Mouse (Mus musculus) urinary bladder, postnatal 14 days (tissue): ENCODE measurements around the gene Mrps27.

Source experiments
- DNase-seq: peaks from one replicate; pipeline ENCODE4 v3.0.0; 2021; ENCODE audit warnings: low spot score

Mrps27 gene

DNA sequence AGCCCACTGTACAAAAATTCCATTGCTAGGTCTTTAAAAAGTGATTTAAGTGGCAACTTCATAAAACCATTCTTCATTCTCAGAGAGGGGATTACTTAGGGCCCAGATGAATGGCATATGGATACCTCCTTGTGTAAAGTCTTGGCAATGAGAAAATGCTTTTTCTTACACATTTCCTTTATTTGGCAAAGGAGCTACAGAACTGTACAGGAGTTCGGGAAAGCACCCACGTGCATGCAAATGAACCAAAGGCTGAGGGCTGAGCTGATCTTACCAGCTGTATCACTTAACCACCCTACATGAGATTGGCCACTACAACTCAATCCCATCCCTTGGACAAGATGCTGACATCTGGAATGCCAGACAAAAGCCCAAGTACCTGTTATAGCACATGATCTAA, 95.6 kb downstream of the Mrps27 start:
- DNase-seq: no peak

DNA sequence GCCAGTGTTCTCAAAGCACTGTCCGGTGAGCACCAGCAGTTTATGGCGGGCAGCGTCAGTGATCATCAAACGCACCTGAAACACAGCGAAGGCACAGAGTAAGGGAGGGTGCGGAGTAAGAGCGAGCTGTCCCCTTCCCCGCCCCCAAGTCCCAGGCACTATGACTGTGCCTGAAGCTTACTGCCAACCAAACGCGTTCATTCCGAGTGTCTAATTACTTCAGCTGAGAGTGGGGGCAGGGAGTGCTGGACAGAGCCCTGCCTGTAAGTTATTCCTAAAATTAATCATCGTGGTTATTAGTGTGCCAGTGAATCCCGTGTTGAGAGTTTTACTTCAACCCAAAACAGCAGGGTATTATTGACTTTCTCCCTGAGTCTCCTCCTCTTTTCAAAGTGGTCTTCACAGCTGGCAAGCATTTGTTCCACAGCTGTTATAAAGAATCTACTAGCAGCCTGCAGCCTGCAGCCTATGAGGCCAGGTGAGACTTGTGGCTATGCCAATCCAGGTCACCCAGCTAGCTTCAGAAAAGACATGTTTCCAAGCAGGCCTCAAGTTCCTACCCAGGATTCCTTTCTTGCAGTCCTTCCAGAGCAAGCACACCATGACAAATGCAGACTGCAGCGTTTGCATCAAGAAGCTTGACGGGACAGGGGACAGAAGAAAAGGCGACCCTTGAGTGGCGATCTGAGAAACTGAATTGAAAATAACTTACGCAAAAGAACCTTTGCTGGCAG, 97.3 kb downstream of the Mrps27 start:
- DNase-seq: no peak

DNA sequence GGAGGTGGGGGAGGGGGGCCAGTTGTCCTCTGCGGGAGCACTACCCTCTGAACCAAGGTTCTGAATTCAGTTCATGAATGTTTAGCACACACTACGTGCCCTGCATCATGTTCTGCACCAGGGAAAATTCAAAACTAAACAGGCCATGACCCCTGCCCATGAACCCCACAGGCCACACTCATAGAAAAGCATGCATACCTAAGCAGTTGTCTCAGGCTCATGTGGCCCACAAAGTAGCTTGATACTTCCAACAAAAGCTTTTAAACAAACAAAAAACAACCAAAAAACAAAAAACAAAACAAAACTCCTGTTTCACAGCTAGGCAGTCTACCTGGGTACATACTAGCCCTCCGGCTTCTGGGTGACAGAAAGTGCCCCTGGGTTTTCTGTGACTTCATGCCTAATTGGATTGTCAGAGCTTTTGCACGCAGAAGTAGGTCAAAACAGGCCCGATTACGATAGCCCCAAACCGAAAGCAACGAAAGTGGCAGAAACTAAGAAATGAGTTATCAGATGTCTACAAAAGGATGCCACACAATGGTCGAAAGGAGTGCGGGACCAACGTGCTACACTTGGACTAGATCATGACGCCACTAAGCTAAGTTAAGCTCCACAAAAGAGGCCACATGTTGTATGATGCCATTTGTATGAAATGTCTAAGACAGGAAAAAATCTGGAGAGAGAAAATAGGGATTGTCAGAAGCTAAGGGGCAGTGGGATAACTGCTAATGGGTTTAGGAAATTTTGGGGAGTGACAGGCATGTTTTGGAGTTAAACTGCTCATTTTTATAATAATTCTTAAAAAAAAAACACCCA, 98.1 kb downstream of the Mrps27 start:
- DNase-seq: no peak

DNA sequence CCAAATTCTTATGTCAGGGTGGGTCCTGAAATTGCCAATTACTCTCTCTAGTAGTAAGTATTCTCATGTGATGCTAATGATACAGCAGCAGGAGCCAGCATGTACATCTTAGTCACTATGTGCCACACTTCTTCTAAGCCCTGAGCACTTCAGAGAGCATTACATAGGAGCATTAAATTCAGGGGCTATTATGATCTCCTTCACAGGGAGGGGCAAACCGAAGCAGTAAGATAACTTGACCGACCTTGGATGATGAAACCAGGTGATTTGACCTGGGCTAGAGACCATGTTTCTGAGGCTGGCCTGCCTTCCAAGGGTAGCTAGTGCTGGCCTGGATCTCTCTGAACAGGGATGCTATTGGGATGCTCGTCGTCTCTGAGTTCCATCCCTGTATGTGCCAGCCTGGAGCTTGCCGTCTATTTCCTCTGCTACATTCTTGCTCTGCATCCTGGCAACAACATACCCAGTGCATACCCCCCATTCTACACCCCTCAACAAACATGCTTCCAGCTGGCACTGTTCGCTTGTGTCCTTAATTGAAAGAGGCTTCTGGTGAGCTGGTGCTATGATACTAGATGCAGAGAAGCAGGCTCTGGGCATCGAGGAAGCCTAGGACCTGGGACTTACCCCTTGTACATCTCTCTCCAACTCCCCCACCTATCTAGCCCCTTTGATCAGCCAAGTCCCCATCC, 99.0 kb downstream of the Mrps27 start:
- no peak for DNase-seq

DNA sequence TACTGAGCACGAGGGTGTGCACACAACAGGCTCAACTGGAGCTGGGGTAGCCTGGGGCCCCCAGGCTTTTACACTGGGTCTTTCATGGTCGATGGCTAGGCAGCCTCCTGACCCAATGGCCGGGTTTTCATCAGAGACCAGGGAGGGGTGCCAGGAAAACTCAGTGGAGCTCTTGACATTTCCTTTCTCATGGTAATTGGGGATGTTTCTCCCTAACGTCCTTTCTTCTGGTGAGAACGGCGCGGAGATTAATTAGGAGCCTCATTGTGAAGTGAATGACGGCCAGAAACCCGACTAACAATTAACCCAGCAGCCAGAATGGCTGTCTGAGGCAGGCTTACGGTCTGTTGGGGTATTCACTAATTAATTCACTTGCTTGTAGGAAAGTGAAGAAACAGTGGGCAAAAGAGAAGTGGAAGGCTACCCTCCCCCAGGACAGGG, 99.9 kb downstream of the Mrps27 start:
- DNase-seq: no peak

DNA sequence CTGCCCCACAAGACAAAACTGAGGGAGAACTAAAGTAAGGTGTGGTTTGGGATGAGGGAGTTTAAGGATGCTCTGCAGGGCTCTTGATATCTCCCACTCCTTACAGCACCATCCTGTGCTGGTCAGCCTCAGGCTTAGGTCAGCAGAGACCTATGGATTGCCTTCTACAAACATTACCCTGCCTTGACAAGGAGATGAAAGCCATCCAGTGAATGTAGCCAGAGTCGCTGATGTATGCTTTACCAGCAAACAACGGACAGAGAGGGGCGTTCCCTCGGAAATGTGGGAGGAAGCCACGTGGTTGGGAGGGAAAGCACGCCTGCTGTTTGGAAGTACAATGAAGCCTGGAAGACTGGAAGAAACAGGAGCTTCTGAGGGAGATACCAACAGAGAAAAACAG, 100.3 kb downstream of the Mrps27 start:
- no peak for DNase-seq

DNA sequence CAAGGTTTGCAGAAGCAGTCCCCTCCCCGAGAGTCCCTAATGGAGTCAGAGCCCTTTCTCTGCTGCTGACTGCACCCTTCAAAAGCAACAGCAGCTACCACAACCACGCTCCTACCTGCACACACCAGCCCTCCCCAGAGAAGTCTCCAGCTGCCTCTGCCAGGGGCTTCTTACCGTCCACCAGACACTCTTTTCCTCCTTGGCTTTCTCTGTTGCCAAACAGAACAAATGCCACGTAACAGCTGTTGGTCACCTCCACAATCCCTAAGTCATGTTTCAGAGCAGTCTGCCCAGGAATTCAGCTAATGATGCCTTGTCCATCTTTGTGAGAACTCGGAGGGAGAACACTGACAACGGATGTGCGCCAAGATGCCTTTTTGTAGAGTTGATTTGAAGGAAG, 102.4 kb downstream of the Mrps27 start:
- no peak for DNase-seq

DNA sequence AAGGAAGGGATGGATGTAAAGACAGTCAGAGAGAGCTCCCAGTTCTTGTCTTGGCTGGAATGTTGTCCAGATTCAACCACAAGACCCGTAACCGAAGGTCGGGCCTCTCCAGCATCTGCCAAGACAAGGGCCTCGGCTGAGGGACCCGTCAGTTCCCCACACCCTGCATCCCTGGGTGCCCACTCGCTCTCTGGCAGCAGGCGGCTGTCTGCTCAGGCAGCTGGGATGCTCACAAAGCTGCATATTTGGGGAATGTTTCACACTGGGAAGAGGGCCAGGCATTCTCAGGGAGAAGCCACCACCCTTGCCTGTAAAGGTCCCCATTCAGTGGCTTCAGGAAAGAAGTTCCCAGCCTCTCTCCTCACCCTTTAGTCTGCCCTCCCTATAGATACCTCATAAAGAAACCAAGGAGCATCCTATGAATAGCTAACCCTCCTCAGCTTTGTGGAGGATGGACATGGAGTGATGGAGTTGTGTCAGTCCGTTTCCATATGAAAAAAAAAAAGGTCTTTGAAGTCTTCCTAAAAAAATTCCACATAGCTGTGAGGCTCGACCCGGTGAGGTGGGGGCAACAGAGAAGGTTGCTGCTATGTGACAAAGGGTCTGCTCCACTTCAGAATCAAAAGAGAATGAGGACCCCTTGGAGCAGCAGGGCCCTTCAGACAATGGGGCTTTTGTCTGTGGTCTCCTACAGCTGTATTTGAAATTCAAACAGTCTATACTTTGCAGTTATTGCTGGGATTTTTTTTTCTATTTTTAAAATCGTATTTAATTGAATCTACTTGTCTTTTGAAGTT, 103.0 kb downstream of the Mrps27 start:
- DNase-seq: peak; percentile 60

DNA sequence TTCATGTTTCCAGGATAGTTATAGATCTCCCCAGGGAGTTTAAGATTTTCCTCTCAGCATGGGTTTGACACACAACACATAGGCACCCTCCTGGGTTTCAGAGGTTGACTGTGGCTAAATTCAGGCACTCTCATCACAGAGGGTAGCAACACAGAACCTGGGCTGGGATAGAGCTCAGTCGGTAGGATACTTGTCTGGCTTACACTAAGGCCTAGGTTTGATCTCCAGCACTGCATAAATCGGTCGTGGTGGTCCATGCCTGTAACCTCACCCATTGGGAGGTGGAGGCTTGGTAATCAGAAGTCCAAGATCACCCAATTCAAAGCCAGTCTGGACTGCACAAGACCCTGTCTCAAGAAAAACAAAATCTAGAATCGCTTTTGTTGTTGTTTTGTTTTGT, 103.7 kb downstream of the Mrps27 start:
- no peak for DNase-seq

DNA sequence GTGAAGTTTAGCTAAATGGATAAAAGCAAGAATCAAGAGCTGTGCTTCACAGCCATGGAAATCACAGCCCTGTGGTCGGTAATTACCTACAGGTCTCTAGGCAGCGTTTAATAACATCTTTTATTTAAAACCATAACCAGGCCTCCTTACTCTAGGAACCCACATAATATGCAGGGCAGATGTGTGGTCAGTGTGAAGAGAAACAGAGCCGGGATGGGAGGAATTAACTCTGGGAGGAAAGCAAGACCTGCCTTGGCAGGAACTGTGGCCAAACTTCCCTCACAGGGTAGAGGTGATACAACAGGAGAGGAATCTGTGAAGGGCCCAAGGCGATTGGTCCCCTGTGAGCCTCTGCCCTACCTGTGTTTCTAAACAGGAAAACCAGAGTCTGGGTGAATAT, 105.0 kb downstream of the Mrps27 start:
- no peak for DNase-seq

DNA sequence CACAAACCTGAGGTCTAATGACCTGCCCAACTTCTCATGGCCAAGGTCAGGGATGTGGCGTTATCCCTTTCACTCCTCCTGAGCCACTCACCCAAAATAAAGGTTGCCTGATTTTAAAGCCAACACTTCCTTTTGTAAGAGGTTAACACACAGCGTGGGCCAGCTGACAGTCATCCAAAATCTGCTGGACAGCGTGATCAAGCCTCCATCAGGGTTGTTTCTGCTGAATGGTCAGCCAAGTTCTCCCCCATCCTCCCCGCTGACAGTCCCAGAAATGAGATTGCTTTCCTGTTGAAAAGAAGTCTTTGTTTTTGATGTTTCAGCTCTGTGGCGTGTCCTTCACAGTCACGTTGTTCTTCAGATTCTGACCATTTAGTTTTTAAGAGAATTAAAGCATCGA, 106.2 kb downstream of the Mrps27 start:
- no peak for DNase-seq

DNA sequence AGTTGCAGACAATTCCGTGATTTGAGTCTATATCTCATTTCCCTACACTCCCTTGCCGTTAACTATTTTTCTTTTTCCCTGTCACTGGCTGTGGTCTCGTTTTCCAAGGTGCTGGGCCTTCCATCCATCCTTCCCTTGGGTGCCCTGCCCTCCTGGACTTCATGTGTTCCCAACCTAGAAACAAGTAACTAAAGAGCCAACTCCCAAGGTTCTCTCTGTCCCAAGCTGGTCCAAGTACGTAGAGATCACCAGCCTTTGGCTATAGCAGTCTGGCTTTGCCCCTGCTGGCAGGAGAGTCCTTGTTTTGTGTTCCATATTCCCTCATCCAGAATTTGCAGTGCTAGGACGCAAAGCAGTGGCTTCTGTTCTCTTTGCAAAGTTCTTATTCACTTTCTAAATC, 106.7 kb downstream of the Mrps27 start:
- no peak for DNase-seq

DNA sequence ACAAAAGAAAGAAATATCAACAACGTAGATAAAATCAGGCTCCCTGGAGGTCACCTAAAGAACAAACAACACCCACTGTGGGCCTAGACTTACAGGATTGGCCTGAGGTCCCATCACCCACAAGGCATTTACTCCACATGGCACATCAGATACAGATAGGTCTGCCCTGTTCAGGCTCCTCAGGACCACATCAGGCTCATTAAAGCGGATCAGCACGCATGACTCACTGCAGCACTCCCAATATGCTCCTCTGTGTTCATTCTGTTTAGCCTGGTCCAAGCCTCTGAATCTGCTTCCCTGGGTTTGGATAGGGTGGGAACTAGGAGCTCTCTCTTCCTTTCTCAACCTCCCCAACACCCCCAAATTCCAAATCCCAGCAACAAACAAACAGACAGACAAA, 107.9 kb downstream of the Mrps27 start:
- DNase-seq: no peak

DNA sequence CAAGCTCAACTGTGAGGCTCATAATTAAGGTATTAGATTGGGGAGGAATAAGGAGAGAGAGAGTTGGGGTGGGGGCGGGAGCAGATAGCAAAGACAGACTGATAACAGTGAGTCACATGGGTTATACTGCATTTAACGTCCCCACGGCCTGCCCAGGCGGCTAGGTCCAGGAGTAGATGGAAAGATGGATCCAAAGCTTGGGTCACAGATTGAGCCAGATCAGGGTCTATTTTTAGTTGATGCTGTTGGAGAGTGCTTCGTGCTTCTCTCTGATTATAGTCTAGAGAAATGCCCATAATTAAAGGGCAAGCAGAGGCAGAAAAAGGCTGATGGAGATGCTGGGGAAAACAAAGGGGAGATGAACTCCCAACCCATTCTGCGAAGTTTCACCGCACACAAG, 110.4 kb downstream of the Mrps27 start:
- no peak for DNase-seq

DNA sequence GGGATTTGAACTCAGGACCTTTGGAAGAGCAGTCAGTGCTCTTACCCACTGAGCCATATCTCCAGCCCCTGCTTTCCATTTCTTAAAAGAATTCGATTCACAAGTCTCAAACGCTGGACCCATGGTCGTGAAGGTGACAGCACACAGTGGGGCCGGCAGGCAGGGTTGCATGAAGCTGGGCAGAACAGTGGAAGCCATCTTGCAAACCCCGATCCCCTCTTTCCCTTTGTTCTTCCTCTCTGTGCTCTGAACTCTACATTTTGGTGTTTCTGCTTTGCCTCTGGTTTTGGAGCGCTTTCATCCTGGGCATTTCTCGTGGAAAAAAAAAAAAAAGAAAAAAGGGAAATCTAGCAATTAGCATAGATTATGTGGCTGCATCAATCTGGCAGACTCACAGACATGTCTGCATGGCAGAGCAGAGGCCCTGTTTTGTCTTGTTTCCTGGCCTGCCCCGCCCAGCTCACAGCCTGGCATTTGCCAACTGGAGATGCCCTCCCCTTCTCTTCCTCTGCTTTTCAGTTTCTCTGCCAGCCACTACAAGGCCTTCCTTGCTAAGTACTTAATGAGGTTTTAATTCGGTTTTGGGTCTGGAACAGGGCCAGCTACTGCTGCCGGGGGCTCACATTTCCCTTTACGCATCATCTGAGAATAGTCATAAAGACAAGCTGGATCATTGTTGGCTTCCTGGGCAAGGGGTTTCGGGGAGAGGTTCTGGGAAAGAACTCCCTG, 114.2 kb downstream of the Mrps27 start:
- DNase-seq: peak; percentile 27

DNA sequence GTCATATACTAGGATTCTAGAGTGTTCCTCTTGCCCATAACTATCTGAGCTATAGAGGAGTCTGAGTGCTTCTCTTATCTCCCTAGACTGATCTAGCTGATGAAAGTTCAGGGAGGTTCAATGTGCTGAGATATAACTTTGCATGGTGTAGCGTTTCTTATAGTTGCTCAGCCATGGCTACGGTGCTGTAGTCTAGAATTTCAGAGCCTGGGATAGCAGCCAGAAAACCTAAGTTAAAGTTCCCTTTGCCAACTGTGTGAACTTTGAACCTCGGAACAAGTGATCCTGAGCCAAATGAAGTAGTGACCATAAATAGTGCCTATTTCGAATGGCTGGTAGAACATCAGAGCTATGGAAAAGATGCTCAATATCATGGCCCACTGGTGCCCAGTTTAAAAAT, 115.0 kb downstream of the Mrps27 start:
- no peak for DNase-seq

DNA sequence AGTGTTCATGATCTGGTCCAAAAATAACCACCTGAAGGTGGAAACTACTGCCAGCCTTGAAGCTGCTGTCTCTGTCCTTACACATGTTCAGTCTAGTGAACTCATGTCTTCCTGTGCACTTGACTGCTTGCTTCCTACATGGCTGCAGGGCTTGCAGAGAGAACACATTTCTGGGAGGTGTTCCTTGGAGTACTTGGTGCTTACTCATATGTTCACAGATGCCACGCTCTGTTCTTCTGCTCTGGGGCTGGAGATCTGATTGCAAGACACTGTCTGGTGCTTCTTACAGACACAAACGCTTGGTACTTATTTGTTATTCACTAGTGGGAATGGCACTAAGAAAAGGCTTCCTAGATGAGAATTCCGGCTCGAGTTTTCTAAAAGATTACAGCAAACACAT, 117.3 kb downstream of the Mrps27 start:
- no peak for DNase-seq

DNA sequence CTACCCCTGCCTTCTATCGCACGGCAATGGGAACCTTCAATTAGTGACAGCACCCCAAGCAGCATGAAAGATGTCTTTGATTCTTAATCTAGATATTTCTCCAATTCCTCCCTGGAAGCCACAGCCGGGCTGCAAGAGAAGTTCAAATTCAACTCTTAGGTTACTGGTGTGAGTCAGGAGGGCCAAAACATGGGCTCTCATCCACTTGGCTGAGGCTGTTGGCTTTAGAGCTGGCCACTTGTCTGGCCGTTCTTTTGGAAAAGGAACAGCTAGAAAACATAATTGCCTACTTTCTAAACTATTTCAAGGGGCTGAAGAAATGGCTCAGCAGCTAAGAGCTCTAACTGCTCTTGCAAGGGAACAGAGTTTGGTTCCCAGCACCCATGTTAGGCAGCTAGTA, 120.0 kb downstream of the Mrps27 start:
- no peak for DNase-seq
